Mouse (Mus musculus) midbrain, postnatal 0 days (tissue): ENCODE measurements at regions not wholly inside any gene's neighbourhood (a gene's known extent, or its start where the extent isn't known, plus 50 kb on each side); places are given as distances from the start of the nearest gene placed in this dataset.

Experiments used
- ATAC-seq: fragments of 200-750 bp; cut with Nextera tagmentation; 2 replicates; pipeline ENCODE4 v1.8.0; 2017; ENCODE audit warnings: moderate number of reproducible peaks, mild to moderate bottlenecking, moderate TSS enrichment, moderate library complexity; ENCODE audit not compliant: low FRiP score
- DNase-seq: peaks from one replicate; pipeline ENCODE4 v3.0.0-alpha.2; 2015; ENCODE audit warnings: low spot score
- H3K27ac ChIP-seq: fragments of 300-500 bp; sonication (generic); 2 replicates; pipeline ENCODE4 v1.5.1; 2014; ENCODE audit warnings: low read depth, mild to moderate bottlenecking, low read length, mixed read lengths
- H3K27me3 ChIP-seq: fragments of 300-500 bp; sonication (generic); 2 replicates; pipeline ENCODE4 v1.6.1; 2014; ENCODE audit warnings: low read length, control low read depth, mixed read lengths; ENCODE audit not compliant: insufficient read depth
- H3K36me3 ChIP-seq: fragments of 300-500 bp; sonication (generic); 2 replicates; pipeline ENCODE4 v1.6.1; 2014; ENCODE audit warnings: low read length, control low read depth, mixed read lengths; ENCODE audit not compliant: insufficient read depth
- H3K4me1 ChIP-seq: fragments of 300-500 bp; sonication (generic); 2 replicates; pipeline ENCODE4 v1.6.1; 2014; ENCODE audit warnings: mild to moderate bottlenecking, control low read depth, antibody characterized with exemption, low read length, mixed read lengths; ENCODE audit not compliant: insufficient read depth
- H3K4me2 ChIP-seq: fragments of 300-500 bp; sonication (generic); 2 replicates; pipeline ENCODE4 v1.6.1; 2014; ENCODE audit warnings: low read depth, mild to moderate bottlenecking, low read length, mixed read lengths; ENCODE audit not compliant: poor library complexity, severe bottlenecking
- H3K4me3 ChIP-seq: fragments of 300-500 bp; sonication (generic); 2 replicates; pipeline ENCODE4 v1.5.1; 2014; ENCODE audit warnings: low read depth, mild to moderate bottlenecking, low read length, moderate library complexity
- H3K9ac ChIP-seq: fragments of 300-500 bp; sonication (generic); replicated peaks from 2 replicates; pipeline ENCODE4 v1.6.1; 2014; ENCODE audit warnings: mild to moderate bottlenecking, low read length, moderate library complexity, mixed read lengths; ENCODE audit not compliant: poor library complexity, severe bottlenecking
- H3K9me3 ChIP-seq: fragments of 300-500 bp; sonication (generic); 2 replicates; pipeline ENCODE4 v1.6.1; 2016; ENCODE audit warnings: low read length, control low read depth
- CTCF ChIP-seq: IDR thresholded peaks from 2 replicates; pipeline ENCODE4 v1.5.1; 2016; ENCODE audit warnings: antibody characterized with exemption, mild to moderate bottlenecking
- WGBS: fragments of 180-500 bp; shearing (Covaris S2); extraction: QIAGEN DNeasy Blood & Tissue Kit; methylation state at CpG from one replicate; pipeline ENCODE4 v1.1.7; 2014; 5-methylcytosine and 5-hydroxymethylcytosine counted together

GRCm38 (mm10) chr4:98228193-98228592 is 154.9 kb downstream of the Tm2d1 start:
- ATAC-seq, result no peak
- 98% methylated on average over 4 of the region's 4 CpGs for WGBS
- H3K9ac ChIP-seq, result no peak overlapping the region
- H3K9me3 ChIP-seq, result no peaks in the 10 kb centered on the region
- no peaks in the 10 kb centered on the region for H3K4me1 ChIP-seq
- H3K4me2 ChIP-seq, result no peak overlapping the region
- H3K27ac ChIP-seq, result no peak overlapping the region
- no peak for DNase-seq
- no peak for TF ChIP-seq CTCF
- no peaks in the 10 kb centered on the region for H3K27me3 ChIP-seq
- H3K36me3 ChIP-seq, result no peaks in the 10 kb centered on the region
- no peak overlapping the region for H3K4me3 ChIP-seq

- ATAC-seq (no peak), DNase-seq (no peak)
- H3K4me1 ChIP-seq, result no peaks in the 10 kb centered on the region
- no peaks in the 10 kb centered on the region for H3K27me3 ChIP-seq
- H3K4me2 ChIP-seq, result no peak overlapping the region
- H3K9ac ChIP-seq, result no peak overlapping the region
- TF ChIP-seq CTCF, result no peak
- H3K27ac ChIP-seq, result no peak overlapping the region
- H3K4me3 ChIP-seq, result no peak overlapping the region
- H3K9me3 ChIP-seq, result no peaks in the 10 kb centered on the region
- H3K36me3 ChIP-seq, result no peaks in the 10 kb centered on the region
- WGBS, result 71% methylated on average over 7 of the region's 7 CpGs
Measured at GRCm38 (mm10) chr4:98224366-98224765, 158.7 kb downstream of the Tm2d1 start.

- H3K27ac ChIP-seq, result no peak overlapping the region
- H3K4me3 ChIP-seq, result no peak overlapping the region
- no peaks in the 10 kb centered on the region for H3K4me1 ChIP-seq
- H3K9me3 ChIP-seq, result no peaks in the 10 kb centered on the region
- H3K4me2 ChIP-seq, result no peak overlapping the region
- H3K9ac ChIP-seq, result no peak overlapping the region
- TF ChIP-seq CTCF, result no peak
- H3K36me3 ChIP-seq, result no peaks in the 10 kb centered on the region
- ATAC-seq (no peak), DNase-seq (no peak)
- no peaks in the 10 kb centered on the region for H3K27me3 ChIP-seq
- 79% methylated on average over 8 of the region's 8 CpGs for WGBS
Measured at GRCm38 (mm10) chr4:98223429-98223828, 159.7 kb downstream of the Tm2d1 start.

- Histone ChIP-seq H3K4me2 (no peak overlapping the region), H3K4me3 (no peak overlapping the region), H3K9ac (no peak overlapping the region), H3K27me3 (no peaks in the 10 kb centered on the region), H3K36me3 (no peaks in the 10 kb centered on the region), H3K9me3 (no peaks in the 10 kb centered on the region), H3K4me1 (no peaks in the 10 kb centered on the region), H3K27ac (no peak overlapping the region)
- no peak for TF ChIP-seq CTCF
- ATAC-seq, result no peak
- WGBS, result 88% methylated on average over 4 of the region's 4 CpGs
- no peak for DNase-seq
Measured at GRCm38 (mm10) chr4:98221566-98221965, 161.5 kb downstream of the Tm2d1 start.

DNA sequence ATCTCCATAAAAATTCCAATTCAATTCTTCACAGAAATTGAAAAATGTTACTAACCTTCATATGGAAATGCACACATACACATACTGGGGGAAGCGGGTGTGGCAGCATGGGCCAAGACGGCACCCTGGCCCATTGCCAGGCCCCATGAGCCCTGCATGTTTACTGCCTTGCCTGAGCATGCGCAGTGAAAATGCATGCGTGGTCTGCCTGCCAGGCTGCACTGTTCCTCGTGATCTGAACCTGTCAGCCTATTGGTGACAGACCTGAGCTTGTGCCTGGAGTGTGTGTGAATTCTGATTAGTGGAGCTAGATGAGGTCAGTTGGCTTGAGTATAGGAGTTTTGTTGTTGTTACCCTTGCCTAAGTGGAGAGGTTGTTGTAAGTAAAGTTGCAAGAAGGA is 167.9 kb downstream of the Tm2d1 start:
- no peak for TF ChIP-seq CTCF
- DNase-seq, result no peak

DNA sequence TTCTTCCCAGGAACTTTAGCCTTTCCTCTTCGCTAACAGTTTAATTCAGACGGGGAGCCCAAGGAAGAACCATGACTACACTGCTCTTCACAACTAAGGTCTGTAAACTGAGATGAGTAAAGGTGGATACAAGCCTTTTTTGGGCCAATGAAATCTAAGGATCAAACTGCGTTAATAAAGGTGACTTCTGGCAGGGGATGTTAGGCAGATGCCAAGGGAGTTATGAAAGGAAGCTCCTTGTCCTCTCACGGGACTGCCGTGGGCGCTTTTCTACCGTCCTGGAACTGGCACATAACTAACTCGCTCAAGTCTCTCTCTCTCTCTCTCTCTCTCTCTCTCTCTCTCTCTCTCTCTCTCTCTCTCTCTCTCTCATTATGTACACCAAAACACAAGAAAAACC is 175.7 kb downstream of the Tm2d1 start:
- Histone ChIP-seq H3K9ac (no peak overlapping the region), H3K36me3 (no peaks in the 10 kb centered on the region), H3K4me3 (no peak overlapping the region), H3K4me2 (no peak overlapping the region), H3K27me3 (no peaks in the 10 kb centered on the region), H3K4me1 (no peaks in the 10 kb centered on the region), H3K9me3 (no peaks in the 10 kb centered on the region), H3K27ac (no peak overlapping the region)
- 96% methylated on average over 8 of the region's 8 CpGs for WGBS
- no peak for TF ChIP-seq CTCF
- DNase-seq, result no peak
- no peak for ATAC-seq

More for the DNA sequence above, 167.9 kb downstream of the Tm2d1 start:
- 88% methylated on average over 5 of the region's 5 CpGs for WGBS
- Histone ChIP-seq H3K4me1 (no peaks in the 10 kb centered on the region), H3K4me2 (no peak overlapping the region), H3K27me3 (no peaks in the 10 kb centered on the region), H3K9ac (no peak overlapping the region), H3K9me3 (no peaks in the 10 kb centered on the region), H3K4me3 (no peak overlapping the region), H3K27ac (no peak overlapping the region), H3K36me3 (no peaks in the 10 kb centered on the region)
- no peak for ATAC-seq
